Mouse (Mus musculus) embryonic facial prominence, embryonic 12.5 days (tissue): ENCODE data around the gene Megf11. TPM values are rescaled to one million over a fixed set of nuclear protein-coding genes. Genes with fewer than 3 reads are reported as not detected.

ENCODE experiments used
- ATAC-seq: fragments of 200-750 bp; cut with Nextera tagmentation; 2 replicates; pipeline ENCODE4 v1.8.0; 2017; ENCODE audit not compliant: insufficient number of reproducible peaks, insufficient read depth, low FRiP score, low TSS enrichment
- H3K27ac ChIP-seq: fragments of 300-500 bp; sonication (generic); 2 replicates; pipeline ENCODE4 v1.5.1; 2016; ENCODE audit warnings: mild to moderate bottlenecking
- H3K27me3 ChIP-seq: fragments of 300-500 bp; sonication (generic); 2 replicates; pipeline ENCODE4 v1.6.1; 2016; ENCODE audit warnings: mild to moderate bottlenecking, moderate library complexity
- H3K36me3 ChIP-seq: fragments of 300-500 bp; sonication (generic); 2 replicates; pipeline ENCODE4 v1.6.1; 2016; ENCODE audit warnings: mild to moderate bottlenecking
- H3K4me1 ChIP-seq: fragments of 300-500 bp; sonication (generic); 2 replicates; pipeline ENCODE4 v1.6.1; 2016
- H3K4me2 ChIP-seq: fragments of 300-500 bp; sonication (generic); replicated peaks from 2 replicates; pipeline ENCODE4 v1.6.1; 2016; ENCODE audit warnings: mild to moderate bottlenecking, moderate library complexity
- H3K4me3 ChIP-seq: fragments of 300-500 bp; sonication (generic); 2 replicates; pipeline ENCODE4 v1.5.1; 2016; ENCODE audit warnings: mild to moderate bottlenecking
- H3K9ac ChIP-seq: fragments of 300-500 bp; sonication (generic); 2 replicates; pipeline ENCODE4 v1.6.1; 2016; ENCODE audit warnings: mild to moderate bottlenecking, moderate library complexity
- H3K9me3 ChIP-seq: fragments of 300-500 bp; sonication (generic); 2 replicates; pipeline ENCODE4 v1.6.1; 2016; ENCODE audit warnings: mild to moderate bottlenecking, moderate library complexity
- WGBS: fragments of 180-500 bp; shearing (Covaris S2); methylation state at CpG from one replicate; pipeline ENCODE4 v1.1.7; 2016; 5-methylcytosine and 5-hydroxymethylcytosine counted together
- polyA plus RNA-seq: library from polyadenylated mRNA; unstranded; fragments of >200 nt; fragmentation: Nextera tagmentation; extraction: Ambion mirVana; gene quantifications from 2 replicates; pipeline ENCODE4 v1.2.1, GENCODE M21; 2016

Gene Megf11
- polyA plus RNA-seq, 1 experiment from 2014 or later = 1.2 TPM

DNA sequence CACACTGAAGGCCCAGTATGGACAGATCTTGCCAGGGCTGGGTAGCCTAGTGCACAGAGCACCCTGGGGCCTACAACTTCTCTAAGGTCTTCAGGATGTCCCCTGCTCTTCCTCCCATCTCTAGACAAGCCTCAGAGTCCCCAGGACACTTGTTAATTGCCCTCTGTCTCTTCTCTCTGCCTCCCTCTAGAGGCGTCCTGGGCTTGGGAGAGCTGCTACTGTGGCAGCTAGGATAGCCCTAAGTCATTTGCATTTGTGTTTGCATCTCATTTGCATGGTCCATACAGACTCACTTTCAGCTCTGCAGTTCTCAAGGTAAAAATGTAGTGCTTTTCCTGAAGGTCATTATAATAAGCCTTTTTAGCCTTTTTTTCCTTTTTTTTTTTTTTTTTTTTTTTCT, 11.7 kb downstream of the Megf11 start:
- no peak overlapping the region for H3K9ac ChIP-seq
- no peak for ATAC-seq
- H3K36me3 ChIP-seq = no peaks in the 10 kb centered on the region
- 30% methylated on average over 1 of the region's 1 CpGs for WGBS
- no peaks in the 10 kb centered on the region; the same call in 1 of the 2 replicates for H3K27me3 ChIP-seq
- no peaks in the 10 kb centered on the region for H3K4me1 ChIP-seq
- H3K9me3 ChIP-seq = no peaks in the 10 kb centered on the region
- no peak overlapping the region for H3K27ac ChIP-seq
- H3K4me3 ChIP-seq = no peak overlapping the region
- no peak overlapping the region for H3K4me2 ChIP-seq

- WGBS = 75% methylated on average over 8 of the region's 8 CpGs
- no peaks in the 10 kb centered on the region for H3K9me3 ChIP-seq
- H3K4me2 ChIP-seq = no peak overlapping the region
- no peaks in the 10 kb centered on the region for H3K36me3 ChIP-seq
- H3K4me1 ChIP-seq = no peaks in the 10 kb centered on the region
- H3K4me3 ChIP-seq = no peak overlapping the region
- H3K27ac ChIP-seq = no peak overlapping the region
- H3K27me3 ChIP-seq = no peaks in the 10 kb centered on the region
- H3K9ac ChIP-seq = no peak overlapping the region
- ATAC-seq = no peak
Observed at GRCm38 (mm10) chr9:64399121-64399520, 13.7 kb downstream of the Megf11 start.

GRCm38 (mm10) chr9:64402141-64402540, 16.7 kb downstream of the Megf11 start:
- no peak for ATAC-seq
- no peak overlapping the region for H3K9ac ChIP-seq
- H3K27ac ChIP-seq = no peak overlapping the region
- no peaks in the 10 kb centered on the region for H3K4me1 ChIP-seq
- H3K4me2 ChIP-seq = no peak overlapping the region
- no peaks in the 10 kb centered on the region for H3K9me3 ChIP-seq
- no peaks in the 10 kb centered on the region for H3K36me3 ChIP-seq
- H3K4me3 ChIP-seq = no peak overlapping the region
- 54% methylated on average over 8 of the region's 8 CpGs for WGBS
- H3K27me3 ChIP-seq = no peaks in the 10 kb centered on the region

- no peaks in the 10 kb centered on the region for H3K36me3 ChIP-seq
- no peaks in the 10 kb centered on the region for H3K4me1 ChIP-seq
Observed at GRCm38 (mm10) chr9:64406841-64407240, 21.4 kb downstream of the Megf11 start.

GRCm38 (mm10) chr9:64407390-64407970, 22.1 kb downstream of the Megf11 start:
- Histone ChIP-seq H3K36me3 (no peaks in the 10 kb centered on the region), H3K27me3 (no peaks in the 10 kb centered on the region), H3K9me3 (no peaks in the 10 kb centered on the region), H3K4me2 (no peak overlapping the region), H3K4me1 (no peaks in the 10 kb centered on the region), H3K27ac (no peak overlapping the region), H3K9ac (no peak overlapping the region), H3K4me3 (no peak overlapping the region)
- no peak for ATAC-seq
- 76% methylated on average over 7 of the region's 7 CpGs for WGBS

More at GRCm38 (mm10) chr9:64406841-64407240, 21.4 kb downstream of the Megf11 start:
- WGBS = 91% methylated on average over 2 of the region's 2 CpGs
- Histone ChIP-seq H3K9ac (no peak overlapping the region), H3K4me3 (no peak overlapping the region), H3K9me3 (no peaks in the 10 kb centered on the region), H3K27me3 (no peaks in the 10 kb centered on the region), H3K27ac (no peak overlapping the region), H3K4me2 (no peak overlapping the region)
- no peak for ATAC-seq

GRCm38 (mm10) chr9:64408821-64409220, 23.4 kb downstream of the Megf11 start:
- no peak for ATAC-seq
- H3K4me2 ChIP-seq = no peak overlapping the region
- WGBS = 73% methylated on average over 8 of the region's 8 CpGs
- H3K27ac ChIP-seq = no peak overlapping the region
- no peaks in the 10 kb centered on the region for H3K4me1 ChIP-seq
- no peaks in the 10 kb centered on the region for H3K9me3 ChIP-seq
- H3K4me3 ChIP-seq = no peak overlapping the region
- H3K27me3 ChIP-seq = no peaks in the 10 kb centered on the region
- H3K9ac ChIP-seq = no peak overlapping the region
- H3K36me3 ChIP-seq = no peaks in the 10 kb centered on the region

DNA sequence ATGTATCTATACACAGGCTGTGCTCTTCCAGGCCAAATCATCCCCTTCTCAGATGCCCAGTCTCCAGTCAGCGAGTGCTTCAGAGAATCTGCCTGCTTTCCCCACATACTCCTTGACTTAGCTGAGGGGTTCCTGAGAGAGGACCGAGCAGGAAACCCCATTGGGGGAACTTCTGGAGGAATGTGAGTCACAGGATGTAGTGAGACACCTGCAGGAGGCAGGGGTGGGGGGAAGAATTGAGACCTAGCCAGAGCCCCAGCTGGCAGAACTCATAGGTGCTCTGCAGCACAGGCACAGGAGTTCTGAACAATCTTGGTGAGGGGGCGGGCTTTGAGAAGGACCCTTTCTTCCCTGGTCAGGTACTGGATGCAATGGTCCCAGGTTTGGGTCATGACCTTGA, 35.0 kb downstream of the Megf11 start:
- no peak overlapping the region for H3K4me2 ChIP-seq
- no peak overlapping the region for H3K27ac ChIP-seq
- H3K27me3 ChIP-seq = no peaks in the 10 kb centered on the region
- WGBS = 82% methylated on average over 3 of the region's 3 CpGs
- H3K4me3 ChIP-seq = no peak overlapping the region
- no peaks in the 10 kb centered on the region for H3K9me3 ChIP-seq
- H3K4me1 ChIP-seq = no peaks in the 10 kb centered on the region
- no peak overlapping the region for H3K9ac ChIP-seq
- ATAC-seq = no peak
- H3K36me3 ChIP-seq = no peaks in the 10 kb centered on the region

DNA sequence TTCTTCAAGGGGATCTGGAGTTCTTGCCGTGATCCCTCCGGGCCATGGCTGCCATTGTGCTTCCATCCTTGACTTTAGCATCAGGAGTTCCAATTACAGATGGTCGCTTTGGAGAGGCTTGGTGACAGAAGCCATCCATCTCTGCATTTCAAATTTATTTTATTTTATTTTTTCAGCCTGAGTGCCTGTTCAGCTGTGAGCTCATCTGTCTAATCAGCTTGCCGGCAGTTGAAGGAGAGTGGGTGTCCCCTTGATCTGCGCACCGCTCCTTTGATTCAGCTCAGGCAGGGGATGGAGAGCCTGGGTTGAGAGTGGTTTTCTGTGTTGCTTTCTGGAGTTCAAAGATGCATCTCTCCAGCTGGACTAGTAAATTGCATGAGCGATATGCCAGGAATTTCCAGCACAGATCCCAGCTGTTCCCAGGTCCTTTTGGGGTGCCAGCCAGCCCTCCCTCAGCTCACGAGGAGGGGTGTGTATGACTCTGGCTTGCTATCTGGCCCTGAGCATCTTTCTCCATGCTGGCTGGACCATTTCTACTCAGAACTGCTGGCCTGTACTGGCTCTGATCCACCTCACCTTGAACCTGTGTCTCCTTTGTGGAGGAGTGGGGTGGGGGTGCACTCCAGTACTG, 36.7 kb downstream of the Megf11 start:
- Histone ChIP-seq H3K9ac (no peak overlapping the region), H3K36me3 (no peaks in the 10 kb centered on the region), H3K27ac (no peak overlapping the region), H3K4me3 (no peak overlapping the region), H3K4me2 (no peak overlapping the region), H3K9me3 (no peaks in the 10 kb centered on the region), H3K27me3 (no peaks in the 10 kb centered on the region), H3K4me1 (no peaks in the 10 kb centered on the region)
- WGBS = 82% methylated on average over 8 of the region's 8 CpGs
- no peak for ATAC-seq

DNA sequence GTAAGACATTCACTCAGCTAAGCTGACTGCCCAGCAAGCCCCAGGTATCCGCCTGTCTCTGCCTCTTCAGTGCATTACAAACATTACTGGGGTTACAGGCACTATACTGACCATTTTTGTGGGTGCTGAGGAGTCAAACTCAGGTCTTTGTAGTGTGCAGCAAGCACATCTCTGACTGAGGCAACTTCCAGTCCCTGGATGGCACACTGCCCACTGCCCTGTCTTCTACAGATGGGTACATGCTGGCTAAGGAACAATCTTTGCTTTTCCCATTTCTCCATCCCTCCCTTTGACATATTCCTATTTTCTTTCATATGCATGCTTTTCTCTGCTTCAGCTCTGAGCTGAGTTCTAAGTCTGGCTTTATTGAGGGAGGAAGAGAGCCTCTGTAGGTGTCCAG, 38.5 kb downstream of the Megf11 start:
- no peaks in the 10 kb centered on the region for H3K27me3 ChIP-seq
- no peaks in the 10 kb centered on the region for H3K4me1 ChIP-seq
- WGBS = 79% methylated on average over 1 of the region's 1 CpGs
- H3K36me3 ChIP-seq = no peaks in the 10 kb centered on the region
- H3K9me3 ChIP-seq = no peaks in the 10 kb centered on the region
- no peak overlapping the region for H3K9ac ChIP-seq
- H3K4me3 ChIP-seq = no peak overlapping the region
- H3K27ac ChIP-seq = no peak overlapping the region
- ATAC-seq = no peak
- H3K4me2 ChIP-seq = no peak overlapping the region

DNA sequence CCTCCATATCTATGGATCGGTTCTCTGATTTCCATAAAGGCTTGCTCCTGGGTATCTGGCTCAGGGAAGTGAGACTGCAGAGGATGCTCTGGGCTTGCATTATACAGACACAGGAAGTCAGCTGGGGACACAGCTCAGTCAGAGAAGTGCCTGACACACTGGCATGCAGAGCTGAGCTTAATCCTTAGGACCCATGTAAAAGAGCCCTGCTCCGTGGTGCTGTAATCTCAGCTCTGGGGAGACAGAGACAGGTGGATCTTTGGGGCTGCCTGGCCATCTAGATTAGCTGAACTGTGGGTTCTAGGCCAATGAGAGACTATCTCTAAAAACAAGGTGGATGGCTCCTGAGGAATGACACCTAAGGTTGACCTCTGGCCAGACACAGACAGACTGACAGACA, 50.7 kb downstream of the Megf11 start:
- H3K9me3 ChIP-seq = no peaks in the 10 kb centered on the region
- H3K27me3 ChIP-seq = no peaks in the 10 kb centered on the region
- H3K4me3 ChIP-seq = no peak overlapping the region
- 67% methylated on average over 2 of the region's 2 CpGs for WGBS
- H3K9ac ChIP-seq = no peak overlapping the region
- no peaks in the 10 kb centered on the region for H3K4me1 ChIP-seq
- H3K36me3 ChIP-seq = no peaks in the 10 kb centered on the region
- no peak overlapping the region for H3K27ac ChIP-seq
- ATAC-seq = no peak
- H3K4me2 ChIP-seq = no peak overlapping the region

DNA sequence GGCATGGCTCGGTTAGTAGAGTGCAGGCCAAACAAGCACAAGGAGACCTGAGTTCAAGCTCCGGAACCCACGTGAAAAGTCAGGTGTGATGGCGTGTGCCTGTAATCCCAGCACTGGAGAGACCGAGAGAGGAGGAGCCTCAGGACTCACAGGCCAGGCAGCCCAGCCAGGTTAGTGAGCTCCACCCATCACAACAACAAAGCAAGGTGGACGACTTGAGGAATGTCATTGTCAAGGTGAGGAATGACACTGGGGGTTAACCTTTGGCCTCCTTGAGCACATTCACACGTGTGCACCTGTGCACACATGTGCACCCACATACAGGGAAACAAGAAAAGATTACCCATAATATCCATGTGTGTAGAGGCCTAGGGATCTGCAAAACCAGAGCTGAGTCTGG, 54.7 kb downstream of the Megf11 start:
- H3K9me3 ChIP-seq = no peaks in the 10 kb centered on the region
- H3K27ac ChIP-seq = no peak overlapping the region
- no peak overlapping the region for H3K9ac ChIP-seq
- ATAC-seq = no peak
- no peak overlapping the region for H3K4me3 ChIP-seq
- H3K36me3 ChIP-seq = no peaks in the 10 kb centered on the region
- no peak overlapping the region for H3K4me2 ChIP-seq
- H3K27me3 ChIP-seq = no peaks in the 10 kb centered on the region
- H3K4me1 ChIP-seq = no peaks in the 10 kb centered on the region
- WGBS = 78% methylated on average over 7 of the region's 7 CpGs

- no peaks in the 10 kb centered on the region for H3K9me3 ChIP-seq
- ATAC-seq = no peak
- H3K27me3 ChIP-seq = no peaks in the 10 kb centered on the region
- H3K4me3 ChIP-seq = no peak overlapping the region
- no peak overlapping the region for H3K27ac ChIP-seq
- no peak overlapping the region for H3K9ac ChIP-seq
- peaks cover 14% of the 10 kb centered on the region for H3K4me1 ChIP-seq
- no peak overlapping the region for H3K4me2 ChIP-seq
- WGBS = 91% methylated on average over 1 of the region's 1 CpGs
- H3K36me3 ChIP-seq = no peaks in the 10 kb centered on the region
Observed at GRCm38 (mm10) chr9:64445981-64446380, 60.6 kb downstream of the Megf11 start.
